Mouse (Mus musculus): ENCODE measurements around the gene Krt222. TPM values are rescaled to one million over a fixed set of nuclear protein-coding genes. Genes with fewer than 3 reads are reported as not detected.
A peak's percentile ranks its signal among the peaks of the same experiment; 100 is the strongest.
"Not testable (repeated sequence)": the region's sequence is repeated elsewhere in the genome, so short reads cannot be mapped to it uniquely, and the experiment has no call there.

Gene Krt222
- polyA plus RNA-seq, 1 experiment: 0.20 TPM

GRCm38 (mm10) chr11:99253893-99254292 is 10.0 kb upstream of the Krt222 start:
- TF ChIP-seq POLR2A (IDR thresholded peaks at IDR 0.05; ENCODE audit: low read depth, low read length): no peak
- no peak for TF ChIP-seq CTCF (IDR thresholded peaks at IDR 0.05; ENCODE audit: extremely low read depth, insufficient read length, insufficient replicate concordance, low read depth, low read length)
- Histone ChIP-seq H3K4me1 (ENCODE audit: control insufficient read depth, insufficient read depth, insufficient read length, low read length) (no peaks in the 10 kb centered on the region), H3K36me3 (ENCODE audit: control insufficient read depth, insufficient read depth, low read length) (no peaks in the 10 kb centered on the region), H3K27ac (ENCODE audit: insufficient read depth, low read depth, low read length) (no peak overlapping the region), H3K4me3 (ENCODE audit: low read depth, low read length) (no peak overlapping the region), H3K27me3 (ENCODE audit: control insufficient read depth, insufficient read depth, low read length) (no peaks in the 10 kb centered on the region)
- WGBS: 58% methylated on average over 2 of the region's 2 CpGs

- WGBS: 56% methylated on average over 8 of the region's 8 CpGs
- TF ChIP-seq POLR2A (IDR thresholded peaks at IDR 0.05; ENCODE audit: low read depth, low read length): no peak
- TF ChIP-seq CTCF (IDR thresholded peaks at IDR 0.05; ENCODE audit: extremely low read depth, insufficient read length, insufficient replicate concordance, low read depth, low read length): no peak
- Histone ChIP-seq H3K4me3 (ENCODE audit: low read depth, low read length) (no peak overlapping the region), H3K36me3 (ENCODE audit: control insufficient read depth, insufficient read depth, low read length) (no peaks in the 10 kb centered on the region), H3K27ac (ENCODE audit: insufficient read depth, low read depth, low read length) (no peak overlapping the region), H3K27me3 (ENCODE audit: control insufficient read depth, insufficient read depth, low read length) (no peaks in the 10 kb centered on the region), H3K4me1 (ENCODE audit: control insufficient read depth, insufficient read depth, insufficient read length, low read length) (no peaks in the 10 kb centered on the region)
Observed at GRCm38 (mm10) chr11:99252671-99253070, 8.8 kb upstream of the Krt222 start.

- Histone ChIP-seq H3K36me3 (ENCODE audit: control insufficient read depth, insufficient read depth, low read length) (no peaks in the 10 kb centered on the region), H3K4me3 (ENCODE audit: low read depth, low read length) (no peak overlapping the region), H3K27me3 (ENCODE audit: control insufficient read depth, insufficient read depth, low read length) (no peaks in the 10 kb centered on the region), H3K27ac (ENCODE audit: insufficient read depth, low read depth, low read length) (no peak overlapping the region), H3K4me1 (ENCODE audit: control insufficient read depth, insufficient read depth, insufficient read length, low read length) (no peaks in the 10 kb centered on the region)
- TF ChIP-seq POLR2A (IDR thresholded peaks at IDR 0.05; ENCODE audit: low read depth, low read length): no peak
- WGBS: 24% methylated on average over 3 of the region's 3 CpGs
Observed at GRCm38 (mm10) chr11:99250666-99251065, 6.8 kb upstream of the Krt222 start.

GRCm38 (mm10) chr11:99250241-99250640 is 6.4 kb upstream of the Krt222 start:
- TF ChIP-seq POLR2A (IDR thresholded peaks at IDR 0.05; ENCODE audit: low read depth, low read length): no peak
- no peak for TF ChIP-seq CTCF (IDR thresholded peaks at IDR 0.05; ENCODE audit: extremely low read depth, insufficient read length, insufficient replicate concordance, low read depth, low read length)
- WGBS: 44% methylated on average over 5 of the region's 5 CpGs

GRCm38 (mm10) chr11:99249115-99249514 is 5.2 kb upstream of the Krt222 start:
- no peak overlapping the region for H3K27ac ChIP-seq (ENCODE audit: insufficient read depth, low read depth, low read length)
- TF ChIP-seq POLR2A (IDR thresholded peaks at IDR 0.05; ENCODE audit: low read depth, low read length): no peak
- TF ChIP-seq CTCF (IDR thresholded peaks at IDR 0.05; ENCODE audit: extremely low read depth, insufficient read length, insufficient replicate concordance, low read depth, low read length): peak; percentile 33; the same call in 1 of the 2 replicates
- H3K4me3 ChIP-seq (ENCODE audit: low read depth, low read length): no peak overlapping the region
- WGBS: 58% methylated on average over 4 of the region's 4 CpGs
- H3K36me3 ChIP-seq (ENCODE audit: control insufficient read depth, insufficient read depth, low read length): no peaks in the 10 kb centered on the region
- no peaks in the 10 kb centered on the region for H3K27me3 ChIP-seq (ENCODE audit: control insufficient read depth, insufficient read depth, low read length)
- no peaks in the 10 kb centered on the region for H3K4me1 ChIP-seq (ENCODE audit: control insufficient read depth, insufficient read depth, insufficient read length, low read length)

More at GRCm38 (mm10) chr11:99250241-99250640, 6.4 kb upstream of the Krt222 start:
- no peaks in the 10 kb centered on the region for H3K4me1 ChIP-seq (ENCODE audit: control insufficient read depth, insufficient read depth, insufficient read length, low read length)
- no peaks in the 10 kb centered on the region for H3K27me3 ChIP-seq (ENCODE audit: control insufficient read depth, insufficient read depth, low read length)
- H3K27ac ChIP-seq (ENCODE audit: insufficient read depth, low read depth, low read length): no peak overlapping the region
- no peak overlapping the region for H3K4me3 ChIP-seq (ENCODE audit: low read depth, low read length)
- no peaks in the 10 kb centered on the region for H3K36me3 ChIP-seq (ENCODE audit: control insufficient read depth, insufficient read depth, low read length)

- Histone ChIP-seq H3K36me3 (ENCODE audit: control insufficient read depth, insufficient read depth, low read length) (no peaks in the 10 kb centered on the region), H3K4me3 (ENCODE audit: low read depth, low read length) (no peak overlapping the region), H3K4me1 (ENCODE audit: control insufficient read depth, insufficient read depth, insufficient read length, low read length) (no peaks in the 10 kb centered on the region), H3K27me3 (ENCODE audit: control insufficient read depth, insufficient read depth, low read length) (no peaks in the 10 kb centered on the region), H3K27ac (ENCODE audit: insufficient read depth, low read depth, low read length) (no peak overlapping the region)
- no peak for TF ChIP-seq CTCF (IDR thresholded peaks at IDR 0.05; ENCODE audit: extremely low read depth, insufficient read length, insufficient replicate concordance, low read depth, low read length)
- no peak for TF ChIP-seq POLR2A (IDR thresholded peaks at IDR 0.05; ENCODE audit: low read depth, low read length)
- 92% methylated on average over 4 of the region's 4 CpGs for WGBS
Observed at GRCm38 (mm10) chr11:99247916-99248315, 4.0 kb upstream of the Krt222 start.

GRCm38 (mm10) chr11:99244519-99244918 is 634 bp upstream of the Krt222 start:
- not testable (repeated sequence) for H3K27ac ChIP-seq (ENCODE audit: insufficient read depth, low read depth, low read length); H3K36me3 ChIP-seq (ENCODE audit: control insufficient read depth, insufficient read depth, low read length); H3K27me3 ChIP-seq (ENCODE audit: control insufficient read depth, insufficient read depth, low read length); H3K4me1 ChIP-seq (ENCODE audit: control insufficient read depth, insufficient read depth, insufficient read length, low read length); H3K4me3 ChIP-seq (ENCODE audit: low read depth, low read length)
- WGBS: 45% methylated on average over 3 of the region's 3 CpGs

Measured in small intestine, adult 2 months (tissue).